Mouse (Mus musculus): Measurements from ENCODE around the gene Ptprn2. TPM values are rescaled to one million over a fixed set of nuclear protein-coding genes. Genes with fewer than 3 reads are reported as not detected.

Gene Ptprn2
- total RNA-seq (2014; rRNA removed) (101 and 104 TPM in 2 replicates), polyA plus RNA-seq (2015; fragmentation: Nextera tagmentation; extraction: Ambion mirVana) (16.9 and 18.4 TPM in 2 replicates)

DNA sequence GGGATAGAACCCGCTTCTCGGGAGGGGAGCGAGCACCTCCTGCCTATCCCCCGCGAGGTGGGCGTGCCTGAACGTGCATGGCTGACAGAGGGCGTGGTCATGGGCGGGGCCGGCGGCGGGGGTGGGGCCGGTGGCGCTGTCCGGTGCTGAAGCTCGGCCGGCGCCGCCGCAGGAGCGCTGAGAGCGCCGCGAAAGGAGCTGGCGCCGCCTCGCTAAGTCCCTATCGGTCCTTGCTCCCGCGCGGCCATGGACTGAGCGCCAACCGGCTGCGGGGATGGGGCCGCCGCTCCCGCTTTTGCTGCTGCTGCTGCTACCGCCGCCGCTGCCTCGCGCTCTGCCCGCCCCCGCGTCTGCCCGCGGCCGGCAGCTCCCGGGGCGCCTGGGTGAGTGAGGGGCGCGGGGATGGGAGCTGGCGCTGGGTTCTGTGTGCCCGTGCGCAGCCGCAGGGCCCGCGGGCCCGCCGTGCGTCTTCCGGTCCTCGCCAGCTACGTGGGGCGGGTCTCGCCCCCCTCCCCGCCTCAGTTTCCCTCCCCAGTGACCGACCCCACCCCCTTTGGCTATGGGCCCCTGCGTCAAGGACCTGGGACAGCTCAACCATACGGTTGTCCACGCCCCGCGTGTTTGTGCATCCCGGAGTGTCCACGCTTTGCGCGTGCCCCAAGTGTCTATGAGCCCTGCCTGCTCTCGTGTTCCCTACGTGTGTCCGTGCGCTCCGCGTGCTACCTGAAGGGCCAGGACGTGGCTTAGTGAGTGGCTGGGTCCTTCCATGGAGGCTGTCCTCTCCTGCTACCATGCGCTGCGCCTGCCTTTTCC lies at the start of gene Ptprn2:
Gene Ptprn2 (plus strand): TSS at position 130 of the 813 bp plus-strand sequence.
- Histone ChIP-seq H3K4me2 (ENCODE audit: low read depth, low read length) (peak within 1 kb of the TSS; percentile 70), H3K27ac (peak within 1 kb of the TSS; percentile 91), H3K9me3 (ENCODE audit: low read length) (no peaks in the 10 kb centered on the region), H3K9ac (replicated peaks; ENCODE audit: low read length) (peak within 1 kb of the TSS; percentile 67), H3K27me3 (ENCODE audit: insufficient read depth, low read length) (no peaks in the 10 kb centered on the region), H3K36me3 (ENCODE audit: insufficient read depth, low read length) (no peaks in the 10 kb centered on the region), H3K4me3 (ENCODE audit: low read length) (peak within 1 kb of the TSS; percentile 52), H3K4me1 (ENCODE audit: insufficient read depth, low read length) (peaks cover 10% of the 10 kb centered on the region)
- WGBS, result under 1% methylated on average over 72 of the region's 86 CpGs
- DNase-seq (ENCODE audit: low spot score), result peak; percentile 88
- peak; percentile 87 for ATAC-seq
- TF ChIP-seq CTCF (IDR thresholded peaks at IDR 0.05; ENCODE audit: low read depth), result no peak

GRCm38 (mm10) chr12:116436125-116436524 lies 49.4 kb upstream of the Ptprn2 start:
- 89% methylated on average over 3 of the region's 3 CpGs for WGBS

DNA sequence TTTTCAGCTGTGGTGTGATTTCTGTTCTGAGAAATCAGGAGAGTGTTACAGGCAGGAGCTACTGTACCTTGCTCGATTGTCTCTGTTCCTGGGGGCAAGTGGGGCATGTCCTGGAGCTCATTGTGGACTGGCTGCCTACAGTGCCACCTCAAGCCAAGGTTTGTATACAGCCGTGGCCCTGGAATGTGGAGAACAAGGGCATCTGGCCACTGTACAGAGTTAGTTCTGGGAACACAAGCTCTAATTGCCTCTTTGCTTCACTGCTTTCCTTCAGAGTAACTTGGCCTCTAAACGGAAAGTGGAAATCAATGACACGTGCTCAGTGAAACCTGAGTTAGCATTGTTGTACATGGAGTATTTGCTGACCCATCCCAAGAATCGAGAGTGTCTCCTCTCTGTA lies 46.9 kb upstream of the Ptprn2 start:
- DNase-seq (ENCODE audit: low spot score) (no peak), ATAC-seq (no peak)
- 88% methylated on average over 5 of the region's 5 CpGs for WGBS
- Histone ChIP-seq H3K4me2 (ENCODE audit: low read depth, low read length) (no peak overlapping the region), H3K36me3 (ENCODE audit: insufficient read depth, low read length) (peaks cover 12% of the 10 kb centered on the region; the same call in 1 of the 2 replicates), H3K27me3 (ENCODE audit: insufficient read depth, low read length) (no peaks in the 10 kb centered on the region), H3K27ac (no peak overlapping the region), H3K4me3 (ENCODE audit: low read length) (no peak overlapping the region), H3K9ac (replicated peaks; ENCODE audit: low read length) (no peak overlapping the region), H3K9me3 (ENCODE audit: low read length) (no peaks in the 10 kb centered on the region), H3K4me1 (ENCODE audit: insufficient read depth, low read length) (no peaks in the 10 kb centered on the region)
- no peak for TF ChIP-seq CTCF (IDR thresholded peaks at IDR 0.05; ENCODE audit: low read depth)

More at GRCm38 (mm10) chr12:116436125-116436524, 49.4 kb upstream of the Ptprn2 start:
- Histone ChIP-seq H3K9ac (replicated peaks; ENCODE audit: low read length) (no peak overlapping the region), H3K4me2 (ENCODE audit: low read depth, low read length) (no peak overlapping the region), H3K27me3 (ENCODE audit: insufficient read depth, low read length) (no peaks in the 10 kb centered on the region), H3K27ac (no peak overlapping the region), H3K4me3 (ENCODE audit: low read length) (no peak overlapping the region), H3K4me1 (ENCODE audit: insufficient read depth, low read length) (no peaks in the 10 kb centered on the region), H3K36me3 (ENCODE audit: insufficient read depth, low read length) (peaks cover 12% of the 10 kb centered on the region; the same call in 1 of the 2 replicates), H3K9me3 (ENCODE audit: low read length) (no peaks in the 10 kb centered on the region)
- TF ChIP-seq CTCF (IDR thresholded peaks at IDR 0.05; ENCODE audit: low read depth), result no peak
- DNase-seq (ENCODE audit: low spot score) (no peak), ATAC-seq (no peak)

DNA sequence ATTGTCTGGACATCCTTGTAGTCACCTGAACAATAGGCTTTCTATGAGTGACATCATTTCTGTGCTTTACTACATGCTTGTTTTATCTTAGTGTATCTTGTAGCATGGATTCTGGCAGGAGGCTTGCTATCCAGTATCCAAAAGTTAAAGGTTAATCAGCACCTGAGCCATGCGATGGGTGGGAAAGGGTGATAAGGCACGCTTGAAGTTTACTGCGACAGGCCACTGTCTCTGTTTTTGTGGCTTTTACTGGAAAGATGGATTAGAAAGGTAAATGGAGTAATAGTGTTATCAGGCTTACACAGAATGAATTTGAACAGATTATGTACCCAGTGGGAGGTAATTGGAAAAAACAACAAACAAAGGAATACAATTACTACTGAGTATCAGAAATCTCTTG lies 43.3 kb upstream of the Ptprn2 start:
- 95% methylated on average over 3 of the region's 3 CpGs for WGBS
- no peak overlapping the region for H3K27ac ChIP-seq
- ATAC-seq, result no peak
- no peak for DNase-seq (ENCODE audit: low spot score)
- no peak overlapping the region for H3K4me3 ChIP-seq (ENCODE audit: low read length)
- H3K9me3 ChIP-seq (ENCODE audit: low read length), result no peaks in the 10 kb centered on the region
- no peaks in the 10 kb centered on the region for H3K27me3 ChIP-seq (ENCODE audit: insufficient read depth, low read length)
- peaks cover 17% of the 10 kb centered on the region; the same call in 1 of the 2 replicates for H3K36me3 ChIP-seq (ENCODE audit: insufficient read depth, low read length)
- H3K9ac ChIP-seq (replicated peaks; ENCODE audit: low read length), result no peak overlapping the region
- no peak for TF ChIP-seq CTCF (IDR thresholded peaks at IDR 0.05; ENCODE audit: low read depth)
- no peaks in the 10 kb centered on the region for H3K4me1 ChIP-seq (ENCODE audit: insufficient read depth, low read length)
- H3K4me2 ChIP-seq (ENCODE audit: low read depth, low read length), result no peak overlapping the region

DNA sequence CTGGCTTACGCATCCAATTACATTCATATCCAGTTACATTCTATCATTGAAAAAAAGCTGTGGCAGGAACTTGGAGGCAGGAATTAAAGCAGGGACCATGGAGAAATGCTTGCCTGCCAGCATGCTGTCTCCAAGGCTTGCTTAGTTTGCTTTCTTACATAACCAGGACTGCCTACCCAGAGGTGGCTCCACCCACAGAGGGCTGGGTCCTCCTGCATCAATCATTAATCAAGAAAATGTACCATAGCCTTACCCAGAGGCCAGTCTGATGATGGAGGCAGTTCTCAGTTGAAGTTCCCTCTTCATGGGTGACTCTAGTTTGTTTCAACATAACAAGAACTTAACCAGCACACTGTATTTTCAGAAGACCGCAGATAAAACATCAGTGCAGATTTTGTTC lies 36.0 kb upstream of the Ptprn2 start:
- Histone ChIP-seq H3K9ac (replicated peaks; ENCODE audit: low read length) (no peak overlapping the region), H3K27ac (no peak overlapping the region), H3K27me3 (ENCODE audit: insufficient read depth, low read length) (no peaks in the 10 kb centered on the region), H3K9me3 (ENCODE audit: low read length) (no peaks in the 10 kb centered on the region), H3K36me3 (ENCODE audit: insufficient read depth, low read length) (peaks cover 3% of the 10 kb centered on the region; the same call in 1 of the 2 replicates), H3K4me2 (ENCODE audit: low read depth, low read length) (no peak overlapping the region), H3K4me3 (ENCODE audit: low read length) (no peak overlapping the region), H3K4me1 (ENCODE audit: insufficient read depth, low read length) (no peaks in the 10 kb centered on the region)
- DNase-seq (ENCODE audit: low spot score) (no peak), ATAC-seq (no peak)
- 90% methylated on average over 2 of the region's 2 CpGs for whole genome bisulfite sequencing
- no peak for TF ChIP-seq CTCF (IDR thresholded peaks at IDR 0.05; ENCODE audit: low read depth)

DNA sequence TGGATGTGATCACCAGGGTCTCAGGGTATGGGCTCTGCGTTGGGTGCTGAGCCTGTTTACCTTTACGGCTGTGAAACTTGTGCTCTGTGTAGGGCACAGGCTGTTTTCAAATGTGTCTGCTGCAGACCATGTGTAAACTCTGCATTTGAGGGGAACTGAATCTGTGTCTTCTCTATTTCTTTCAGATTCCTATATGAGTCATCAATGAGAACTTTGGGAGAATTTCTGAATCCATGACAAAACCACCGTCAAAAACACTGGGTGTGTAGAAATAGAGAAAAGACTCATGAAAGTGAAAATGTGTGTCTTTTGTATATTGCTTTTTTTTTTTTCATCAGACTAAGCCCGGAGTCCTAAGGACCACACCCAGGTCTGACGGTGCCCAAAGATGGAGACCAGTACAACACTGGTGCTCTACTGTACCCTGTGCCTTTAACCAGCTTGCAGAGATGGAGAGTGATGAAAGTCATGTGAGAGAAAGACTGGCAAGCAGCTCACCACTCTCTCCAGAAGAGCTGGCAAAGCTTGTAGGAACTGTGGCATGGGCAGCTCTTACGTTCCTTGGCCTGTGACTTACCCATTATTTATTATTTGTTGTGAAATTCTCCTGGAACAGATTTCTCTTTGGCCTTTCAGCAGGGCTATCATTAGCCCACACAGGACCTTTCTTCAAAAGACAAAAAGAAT lies 25.0 kb upstream of the Ptprn2 start:
- 93% methylated on average over 6 of the region's 6 CpGs for WGBS
- H3K4me2 ChIP-seq (ENCODE audit: low read depth, low read length), result no peak overlapping the region
- TF ChIP-seq CTCF (IDR thresholded peaks at IDR 0.05; ENCODE audit: low read depth), result no peak
- no peak overlapping the region for H3K9ac ChIP-seq (replicated peaks; ENCODE audit: low read length)
- no peaks in the 10 kb centered on the region for H3K4me1 ChIP-seq (ENCODE audit: insufficient read depth, low read length)
- H3K4me3 ChIP-seq (ENCODE audit: low read length), result no peak overlapping the region
- DNase-seq (ENCODE audit: low spot score), result no peak
- no peaks in the 10 kb centered on the region for H3K27me3 ChIP-seq (ENCODE audit: insufficient read depth, low read length)
- ATAC-seq, result no peak
- H3K9me3 ChIP-seq (ENCODE audit: low read length), result no peaks in the 10 kb centered on the region
- 0 out of 2 replicates have a peak, but pooled peaks cover 3% of the 10 kb centered on the region for H3K36me3 ChIP-seq (ENCODE audit: insufficient read depth, low read length)
- H3K27ac ChIP-seq, result no peak overlapping the region
